Mouse (Mus musculus) kidney, adult 9 months (tissue): Measurements from ENCODE around the gene Ang.

Source experiments
- DNase-seq: peaks from one replicate; pipeline ENCODE4 v3.0.0; 2022

The Ang gene

GRCm38 (mm10) chr14:51090921-51091900 is at the start of gene Ang, which contains the start of gene Rnase4:
TSS of gene Ang (plus strand) at chr14:51091150.
TSS of gene Rnase4 (plus strand) at chr14:51091077.
- no peak for DNase-seq

GRCm38 (mm10) chr14:51041769-51042168 is 49.2 kb upstream of the Ang start, which contains the start of gene Rnase9:
TSS of gene Rnase9 (minus strand) at chr14:51041869.
- no peak for DNase-seq

GRCm38 (mm10) chr14:51047846-51048245 is 43.1 kb upstream of the Ang start:
- DNase-seq = no peak

GRCm38 (mm10) chr14:51050063-51050462 is 40.9 kb upstream of the Ang start, which contains the start of gene Rnase11:
TSS of gene Rnase11 (minus strand) at chr14:51050163.
- DNase-seq = no peak

DNA sequence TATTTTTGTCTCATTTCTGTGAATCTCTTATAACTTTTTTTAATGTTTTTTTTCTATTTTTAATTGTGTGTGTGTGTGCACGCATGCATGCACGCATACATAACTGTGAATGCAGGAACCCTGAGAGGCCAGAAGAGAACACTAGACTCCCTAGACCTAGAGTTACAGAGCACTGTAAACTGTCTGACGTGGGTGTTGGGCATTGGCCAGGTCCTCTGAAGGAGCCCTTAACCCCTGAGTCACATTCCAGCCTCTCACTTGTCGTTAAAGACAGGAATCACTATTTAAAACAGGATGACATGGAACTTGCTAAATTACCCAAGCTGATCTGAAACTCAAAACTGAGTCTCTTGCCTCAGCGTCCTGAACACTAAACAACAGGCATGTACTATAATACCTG is 39.0 kb upstream of the Ang start:
- no peak for DNase-seq

DNA sequence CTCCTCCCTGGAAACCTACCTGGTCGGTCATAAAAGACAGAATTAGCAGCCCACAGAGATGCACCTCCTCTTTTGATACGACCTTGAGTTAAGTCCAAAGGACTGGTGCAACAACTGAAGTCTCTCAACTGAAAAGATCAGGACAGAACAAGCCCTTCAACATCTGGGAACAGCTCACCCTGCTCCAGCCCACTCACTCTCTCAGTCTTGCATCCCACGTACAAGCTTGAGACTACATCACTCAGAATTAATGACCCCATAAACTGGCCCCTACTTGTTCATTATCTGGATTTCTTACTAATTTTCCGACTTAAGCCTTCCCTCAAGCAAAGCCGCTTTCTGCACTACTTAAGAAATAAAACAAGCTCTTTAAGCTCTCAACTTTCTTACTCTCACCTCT is 37.8 kb upstream of the Ang start:
- DNase-seq = no peak

DNA sequence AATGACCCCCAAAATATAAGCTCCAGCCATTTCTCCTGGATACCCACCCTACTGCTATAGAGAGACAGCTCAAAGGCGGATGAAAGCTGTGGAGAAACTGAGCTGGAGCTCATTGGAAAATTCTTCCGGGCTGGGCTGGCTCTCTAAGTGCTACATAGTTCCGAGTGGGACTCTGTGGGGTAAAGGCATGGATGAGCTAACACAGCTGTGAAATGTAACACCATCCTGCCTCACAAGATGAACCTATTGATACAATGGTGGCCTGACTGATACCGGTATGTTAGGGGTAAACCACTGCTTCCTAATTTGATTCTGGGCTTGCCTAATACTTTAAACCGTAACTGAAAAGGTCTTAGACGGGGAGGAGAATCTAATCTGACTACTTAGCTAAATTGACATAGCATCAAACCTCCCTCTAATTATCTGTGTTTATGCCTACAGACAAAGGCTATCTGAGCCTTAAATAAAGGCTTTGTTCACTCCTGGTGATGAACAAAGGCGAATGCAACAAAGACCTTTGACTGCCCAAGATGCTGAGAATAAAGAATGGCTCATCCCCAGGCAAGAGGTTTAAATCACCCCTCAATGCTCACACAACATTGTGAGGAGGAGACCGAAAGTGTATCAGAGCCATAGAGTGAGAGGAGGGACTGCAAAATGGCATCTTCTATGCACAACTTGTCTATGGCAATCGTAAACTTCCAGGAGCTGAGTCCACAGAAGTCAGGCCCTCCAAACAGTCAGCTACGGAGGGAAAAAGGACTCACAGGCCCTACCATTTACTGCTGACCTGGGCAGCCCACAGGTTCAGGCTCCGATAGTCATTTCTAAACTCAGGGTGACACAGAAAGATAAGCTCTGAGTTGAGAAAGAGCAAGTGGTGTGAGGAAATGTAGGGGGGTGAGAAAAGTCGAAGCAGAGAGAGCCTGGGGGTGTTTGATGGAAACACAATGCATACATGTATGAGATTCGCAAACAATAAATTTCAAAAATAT is 36.4 kb upstream of the Ang start:
- no peak for DNase-seq

GRCm38 (mm10) chr14:51057401-51057831 is 33.5 kb upstream of the Ang start, which contains the start of gene Rnase12:
TSS of gene Rnase12 (minus strand) at chr14:51057661.
- no peak for DNase-seq

DNA sequence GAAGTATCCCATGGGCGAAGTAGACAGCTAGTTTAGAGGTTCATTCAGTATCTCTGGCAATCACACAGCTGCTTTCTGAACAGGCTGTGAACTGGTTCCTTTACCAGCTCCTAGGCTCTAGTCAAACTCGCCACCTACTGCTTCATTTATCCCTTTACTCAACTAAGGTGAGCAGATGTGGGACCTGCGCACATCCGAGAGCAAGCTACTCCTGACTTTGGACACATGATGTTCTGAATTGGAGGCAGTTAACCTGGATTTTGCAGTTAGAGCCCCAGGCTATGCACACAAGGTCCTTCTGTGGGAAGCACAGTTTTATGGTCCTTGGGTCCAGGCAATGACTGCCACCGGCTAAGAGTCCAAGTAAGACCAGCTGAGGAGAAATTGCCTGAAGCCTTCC is 30.2 kb upstream of the Ang start:
- no peak for DNase-seq

GRCm38 (mm10) chr14:51068956-51069355 is 22.0 kb upstream of the Ang start:
- no peak for DNase-seq

DNA sequence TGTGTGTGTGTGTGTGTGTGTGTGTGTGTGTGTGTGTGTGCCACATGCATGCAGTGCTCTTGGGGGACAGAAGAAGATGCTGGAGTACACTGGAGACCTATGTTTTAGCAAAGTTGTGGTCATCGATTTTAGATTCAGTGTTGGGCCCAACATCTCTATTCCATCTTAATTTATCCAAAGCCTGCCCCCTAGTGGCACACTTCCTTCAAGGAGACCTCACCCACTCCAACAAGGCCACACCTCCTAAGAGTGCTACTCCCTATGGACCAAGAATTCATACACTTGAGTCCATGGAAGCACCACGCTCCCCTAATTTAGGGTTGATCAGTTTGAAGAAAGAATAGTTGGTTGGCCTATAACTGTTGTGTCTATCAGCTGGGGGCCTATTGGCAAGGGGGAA is 21.3 kb upstream of the Ang start:
- peak; percentile 53 for DNase-seq

DNA sequence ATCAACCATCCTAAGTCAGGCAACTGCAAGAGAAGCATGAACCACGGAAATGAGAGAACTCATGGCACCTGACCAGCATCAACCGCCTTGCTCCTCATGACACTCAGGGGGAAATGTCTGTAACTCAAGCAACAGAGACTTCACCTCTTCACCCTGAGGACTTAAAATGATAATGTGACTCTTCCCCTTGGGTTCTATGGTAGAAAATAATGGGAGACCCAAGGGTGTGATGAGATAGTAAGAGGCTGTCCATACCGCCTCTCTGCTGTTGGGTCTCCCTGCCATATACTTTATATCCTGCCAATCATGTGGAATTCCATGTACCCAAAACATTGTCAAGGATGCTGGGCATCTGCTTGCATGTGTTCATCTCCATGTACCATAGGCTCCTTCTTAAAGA is 16.6 kb upstream of the Ang start, which contains the start of gene Olfr750:
Gene Olfr750 (minus strand): TSS at position 101 of the 400 bp plus-strand sequence.
- DNase-seq = no peak

DNA sequence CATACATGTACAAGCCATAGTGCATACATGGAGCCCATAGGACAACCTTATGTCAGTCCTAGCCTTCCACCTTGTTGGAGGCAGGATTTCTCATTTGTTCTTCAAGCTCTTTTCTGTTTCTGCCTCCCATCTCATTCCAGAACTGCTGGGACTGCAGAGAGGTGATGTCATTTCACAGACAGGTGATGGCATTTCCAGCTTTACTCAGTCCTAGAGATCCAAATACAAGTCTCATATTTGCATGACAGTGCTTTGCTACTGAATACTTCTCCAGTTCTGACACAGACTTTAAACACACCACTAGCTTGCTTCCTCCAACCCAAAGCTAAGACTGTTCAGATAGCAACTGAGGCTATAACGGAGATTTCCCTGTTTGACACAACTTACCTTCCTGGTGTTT is 11.8 kb upstream of the Ang start:
- no peak for DNase-seq

- no peak for DNase-seq
Observed at GRCm38 (mm10) chr14:51081035-51081434, 9.9 kb upstream of the Ang start.

DNA sequence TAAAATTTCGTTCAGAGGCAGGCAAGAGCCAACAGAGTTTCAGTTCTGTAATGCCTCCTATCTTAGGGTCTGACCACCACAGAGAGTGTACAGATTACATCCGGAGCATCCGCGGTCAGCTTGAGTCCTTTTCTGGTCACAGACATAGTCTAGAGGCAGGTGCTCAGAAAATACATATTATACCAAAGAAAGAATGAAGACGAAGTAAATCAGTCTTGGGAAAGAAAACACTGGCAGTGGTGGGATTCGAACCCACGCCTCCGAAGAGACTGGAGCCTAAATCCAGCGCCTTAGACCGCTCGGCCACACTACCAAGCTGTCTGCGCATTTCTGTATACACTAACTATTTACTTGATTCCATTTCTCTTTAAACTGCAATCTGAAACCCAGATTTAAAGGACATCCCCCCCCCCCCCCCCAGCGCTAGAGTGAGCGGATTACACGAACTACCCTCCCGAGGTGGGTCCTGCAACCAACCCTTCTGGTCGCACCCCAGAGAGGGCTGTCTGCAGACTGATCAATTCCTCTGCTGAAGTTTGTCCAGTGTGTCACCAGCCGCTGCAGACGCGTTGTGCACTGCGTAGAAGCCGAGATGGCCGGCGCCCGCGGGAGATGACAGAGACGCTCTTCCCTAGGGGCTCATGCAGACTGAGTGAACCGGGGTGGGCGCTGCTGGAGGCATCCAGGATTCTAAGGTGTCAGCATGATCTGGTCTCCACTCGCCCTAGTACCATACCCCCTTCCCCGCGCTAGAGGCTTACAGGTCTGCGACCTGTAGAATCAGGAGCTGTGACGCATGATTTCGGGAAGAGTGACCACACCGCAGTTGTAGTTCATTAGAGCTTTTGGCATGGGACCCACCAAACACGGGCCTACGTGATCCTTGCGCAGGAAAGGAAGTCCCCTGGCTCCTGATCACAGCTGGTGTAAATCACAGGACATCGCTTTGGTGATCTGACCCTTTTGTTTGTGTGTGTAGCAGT is 8.1 kb upstream of the Ang start:
- peak; percentile 63 for DNase-seq

GRCm38 (mm10) chr14:51083805-51084204 is 7.1 kb upstream of the Ang start:
- DNase-seq = no peak

DNA sequence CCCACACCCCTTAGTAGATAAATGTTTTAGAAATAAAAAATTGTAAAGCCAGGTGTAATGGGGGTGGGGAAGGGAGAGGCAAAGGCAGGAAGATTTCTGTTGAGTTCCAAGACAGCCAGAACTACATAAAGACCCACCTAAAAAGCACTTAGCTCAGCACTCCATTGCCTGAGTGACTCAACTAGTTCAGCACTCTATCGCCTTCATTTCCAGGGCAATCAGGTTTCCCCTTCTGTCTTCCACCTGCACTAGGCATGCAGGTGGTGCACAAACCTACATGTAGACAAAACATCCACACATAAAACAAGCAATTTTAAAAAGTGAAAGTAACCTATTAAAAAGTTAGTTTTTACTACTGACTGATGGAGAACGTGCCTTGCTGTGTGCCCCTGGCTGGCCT is 5.9 kb upstream of the Ang start:
- DNase-seq = no peak

GRCm38 (mm10) chr14:51085911-51086310 is 5.0 kb upstream of the Ang start:
- no peak for DNase-seq

DNA sequence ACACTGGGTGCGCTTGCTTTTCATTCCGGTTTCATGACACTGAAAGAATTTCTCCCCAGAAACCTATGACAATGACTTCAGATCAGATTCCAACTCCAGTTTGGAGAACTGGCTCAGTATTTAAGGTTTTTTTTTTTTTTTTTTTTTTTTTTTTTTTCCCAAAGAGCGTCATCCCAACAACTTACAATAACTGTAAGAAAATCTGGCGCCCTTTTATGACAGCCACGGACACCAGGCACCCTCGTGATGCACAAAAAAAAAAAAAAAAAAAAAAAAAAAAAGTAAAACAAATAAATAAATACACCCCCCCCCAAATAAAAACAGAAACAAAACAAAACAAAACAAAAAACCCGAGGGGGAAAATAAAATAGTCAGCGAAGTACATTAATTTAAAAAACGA is 3.2 kb upstream of the Ang start:
- DNase-seq = no peak

- DNase-seq = peak; percentile 91
Observed at GRCm38 (mm10) chr14:51088166-51088969, 2.6 kb upstream of the Ang start.
